Mouse (Mus musculus): ENCODE measurements around the gene Cat. TPM values are rescaled to one million over a fixed set of nuclear protein-coding genes. Genes with fewer than 3 reads are reported as not detected.

Cat gene
- polyA plus RNA-seq, 1 experiment from 2014 or later, result 92.2 TPM

- Histone ChIP-seq H3K9me3 (replicated peaks; ENCODE audit: control insufficient read depth, low read length) (no peaks in the 10 kb centered on the region), H3K9ac (ENCODE audit: low read length) (no peak overlapping the region), H3K4me1 (ENCODE audit: control insufficient read depth, insufficient read depth, low read length) (peaks cover 10% of the 10 kb centered on the region), H3K27ac (ENCODE audit: low read length) (no peak overlapping the region), H3K27me3 (ENCODE audit: control insufficient read depth, insufficient read depth, low read length) (no peaks in the 10 kb centered on the region), H3K36me3 (ENCODE audit: control insufficient read depth, insufficient read depth) (no peaks in the 10 kb centered on the region), H3K4me2 (ENCODE audit: low read depth, low read length) (no peak overlapping the region), H3K4me3 (ENCODE audit: low read length) (no peak overlapping the region)
- 79% methylated on average over 2 of the region's 2 CpGs for WGBS
- no peak for ATAC-seq (replicated peaks; ENCODE audit: extremely low read depth, insufficient read depth, low FRiP score)
Observed at GRCm38 (mm10) chr2:103435110-103435509, 49.9 kb downstream of the Cat start.

- Histone ChIP-seq H3K9me3 (replicated peaks; ENCODE audit: control insufficient read depth, low read length) (no peaks in the 10 kb centered on the region), H3K4me1 (ENCODE audit: control insufficient read depth, insufficient read depth, low read length) (peaks cover 10% of the 10 kb centered on the region), H3K4me3 (ENCODE audit: low read length) (no peak overlapping the region), H3K27ac (ENCODE audit: low read length) (0 out of 2 replicates have a peak overlapping the region, but pooled peaks have one; percentile 8), H3K4me2 (ENCODE audit: low read depth, low read length) (no peak overlapping the region), H3K27me3 (ENCODE audit: control insufficient read depth, insufficient read depth, low read length) (no peaks in the 10 kb centered on the region), H3K9ac (ENCODE audit: low read length) (no peak overlapping the region), H3K36me3 (ENCODE audit: control insufficient read depth, insufficient read depth) (no peaks in the 10 kb centered on the region)
- WGBS, result 29% methylated on average over 8 of the region's 8 CpGs
- no peak; the same call in 1 of the 2 replicates for ATAC-seq (replicated peaks; ENCODE audit: extremely low read depth, insufficient read depth, low FRiP score)
Observed at GRCm38 (mm10) chr2:103432695-103433275, 52.2 kb downstream of the Cat start.

- H3K36me3 ChIP-seq (ENCODE audit: control insufficient read depth, insufficient read depth), result no peaks in the 10 kb centered on the region
- ATAC-seq (replicated peaks; ENCODE audit: extremely low read depth, insufficient read depth, low FRiP score), result no peak
- H3K4me1 ChIP-seq (ENCODE audit: control insufficient read depth, insufficient read depth, low read length), result peaks cover 10% of the 10 kb centered on the region
- H3K27ac ChIP-seq (ENCODE audit: low read length), result no peak overlapping the region
- H3K4me3 ChIP-seq (ENCODE audit: low read length), result no peak overlapping the region
- no peak overlapping the region for H3K4me2 ChIP-seq (ENCODE audit: low read depth, low read length)
- WGBS, result 35% methylated on average over 1 of the region's 1 CpGs
- H3K27me3 ChIP-seq (ENCODE audit: control insufficient read depth, insufficient read depth, low read length), result no peaks in the 10 kb centered on the region
- H3K9ac ChIP-seq (ENCODE audit: low read length), result no peak overlapping the region
- H3K9me3 ChIP-seq (replicated peaks; ENCODE audit: control insufficient read depth, low read length), result no peaks in the 10 kb centered on the region
Observed at GRCm38 (mm10) chr2:103430712-103431111, 54.2 kb downstream of the Cat start.

- Histone ChIP-seq H3K4me1 (ENCODE audit: control insufficient read depth, insufficient read depth, low read length) (peaks cover 10% of the 10 kb centered on the region), H3K27me3 (ENCODE audit: control insufficient read depth, insufficient read depth, low read length) (no peaks in the 10 kb centered on the region), H3K4me3 (ENCODE audit: low read length) (no peak overlapping the region), H3K36me3 (ENCODE audit: control insufficient read depth, insufficient read depth) (no peaks in the 10 kb centered on the region), H3K27ac (ENCODE audit: low read length) (no peak overlapping the region), H3K9me3 (replicated peaks; ENCODE audit: control insufficient read depth, low read length) (no peaks in the 10 kb centered on the region), H3K4me2 (ENCODE audit: low read depth, low read length) (no peak overlapping the region), H3K9ac (ENCODE audit: low read length) (no peak overlapping the region)
- 80% methylated on average over 3 of the region's 3 CpGs for WGBS
- no peak for ATAC-seq (replicated peaks; ENCODE audit: extremely low read depth, insufficient read depth, low FRiP score)
Observed at GRCm38 (mm10) chr2:103428356-103428755, 56.6 kb downstream of the Cat start.

GRCm38 (mm10) chr2:103425456-103426063 lies 59.4 kb downstream of the Cat start:
- Histone ChIP-seq H3K27me3 (ENCODE audit: control insufficient read depth, insufficient read depth, low read length) (no peaks in the 10 kb centered on the region), H3K27ac (ENCODE audit: low read length) (no peak overlapping the region), H3K9me3 (replicated peaks; ENCODE audit: control insufficient read depth, low read length) (no peaks in the 10 kb centered on the region), H3K4me3 (ENCODE audit: low read length) (no peak overlapping the region), H3K36me3 (ENCODE audit: control insufficient read depth, insufficient read depth) (no peaks in the 10 kb centered on the region), H3K4me1 (ENCODE audit: control insufficient read depth, insufficient read depth, low read length) (no peaks in the 10 kb centered on the region), H3K9ac (ENCODE audit: low read length) (no peak overlapping the region), H3K4me2 (ENCODE audit: low read depth, low read length) (no peak overlapping the region)
- ATAC-seq (replicated peaks; ENCODE audit: extremely low read depth, insufficient read depth, low FRiP score), result no peak
- WGBS, result 61% methylated on average over 11 of the region's 11 CpGs

- 16% methylated on average over 12 of the region's 12 CpGs for WGBS
- Histone ChIP-seq H3K36me3 (ENCODE audit: control insufficient read depth, insufficient read depth) (no peaks in the 10 kb centered on the region), H3K27me3 (ENCODE audit: control insufficient read depth, insufficient read depth, low read length) (no peaks in the 10 kb centered on the region), H3K9me3 (replicated peaks; ENCODE audit: control insufficient read depth, low read length) (no peaks in the 10 kb centered on the region), H3K27ac (ENCODE audit: low read length) (no peak overlapping the region), H3K9ac (ENCODE audit: low read length) (no peak overlapping the region), H3K4me2 (ENCODE audit: low read depth, low read length) (0 out of 2 replicates have a peak overlapping the region, but pooled peaks have one; percentile 7), H3K4me3 (ENCODE audit: low read length) (no peak overlapping the region; the same call in 1 of the 2 replicates), H3K4me1 (ENCODE audit: control insufficient read depth, insufficient read depth, low read length) (no peaks in the 10 kb centered on the region)
- ATAC-seq (replicated peaks; ENCODE audit: extremely low read depth, insufficient read depth, low FRiP score), result no peak; the same call in 1 of the 2 replicates
Observed at GRCm38 (mm10) chr2:103424349-103425026, 60.5 kb downstream of the Cat start.

- Histone ChIP-seq H3K4me1 (ENCODE audit: control insufficient read depth, insufficient read depth, low read length) (no peaks in the 10 kb centered on the region), H3K4me2 (ENCODE audit: low read depth, low read length) (no peak overlapping the region), H3K36me3 (ENCODE audit: control insufficient read depth, insufficient read depth) (no peaks in the 10 kb centered on the region), H3K27ac (ENCODE audit: low read length) (no peak overlapping the region; the same call in 1 of the 2 replicates), H3K4me3 (ENCODE audit: low read length) (no peak overlapping the region; the same call in 1 of the 2 replicates), H3K9me3 (replicated peaks; ENCODE audit: control insufficient read depth, low read length) (no peaks in the 10 kb centered on the region), H3K27me3 (ENCODE audit: control insufficient read depth, insufficient read depth, low read length) (no peaks in the 10 kb centered on the region), H3K9ac (ENCODE audit: low read length) (no peak overlapping the region)
- no peak for ATAC-seq (replicated peaks; ENCODE audit: extremely low read depth, insufficient read depth, low FRiP score)
- WGBS, result 72% methylated on average over 12 of the region's 12 CpGs
Observed at GRCm38 (mm10) chr2:103423884-103424283, 61.1 kb downstream of the Cat start.

GRCm38 (mm10) chr2:103420650-103421507 lies 64.1 kb downstream of the Cat start:
- no peak overlapping the region for H3K4me2 ChIP-seq (ENCODE audit: low read depth, low read length)
- no peaks in the 10 kb centered on the region for H3K4me1 ChIP-seq (ENCODE audit: control insufficient read depth, insufficient read depth, low read length)
- H3K9me3 ChIP-seq (replicated peaks; ENCODE audit: control insufficient read depth, low read length), result no peaks in the 10 kb centered on the region
- no peaks in the 10 kb centered on the region for H3K27me3 ChIP-seq (ENCODE audit: control insufficient read depth, insufficient read depth, low read length)
- no peak overlapping the region for H3K27ac ChIP-seq (ENCODE audit: low read length)
- ATAC-seq (replicated peaks; ENCODE audit: extremely low read depth, insufficient read depth, low FRiP score), result no peak
- no peak overlapping the region for H3K9ac ChIP-seq (ENCODE audit: low read length)
- 54% methylated on average over 15 of the region's 15 CpGs for WGBS
- no peaks in the 10 kb centered on the region for H3K36me3 ChIP-seq (ENCODE audit: control insufficient read depth, insufficient read depth)
- no peak overlapping the region for H3K4me3 ChIP-seq (ENCODE audit: low read length)
